ENCODE assay signal across 9 mouse cellular contexts in the genomic region with DNA sequence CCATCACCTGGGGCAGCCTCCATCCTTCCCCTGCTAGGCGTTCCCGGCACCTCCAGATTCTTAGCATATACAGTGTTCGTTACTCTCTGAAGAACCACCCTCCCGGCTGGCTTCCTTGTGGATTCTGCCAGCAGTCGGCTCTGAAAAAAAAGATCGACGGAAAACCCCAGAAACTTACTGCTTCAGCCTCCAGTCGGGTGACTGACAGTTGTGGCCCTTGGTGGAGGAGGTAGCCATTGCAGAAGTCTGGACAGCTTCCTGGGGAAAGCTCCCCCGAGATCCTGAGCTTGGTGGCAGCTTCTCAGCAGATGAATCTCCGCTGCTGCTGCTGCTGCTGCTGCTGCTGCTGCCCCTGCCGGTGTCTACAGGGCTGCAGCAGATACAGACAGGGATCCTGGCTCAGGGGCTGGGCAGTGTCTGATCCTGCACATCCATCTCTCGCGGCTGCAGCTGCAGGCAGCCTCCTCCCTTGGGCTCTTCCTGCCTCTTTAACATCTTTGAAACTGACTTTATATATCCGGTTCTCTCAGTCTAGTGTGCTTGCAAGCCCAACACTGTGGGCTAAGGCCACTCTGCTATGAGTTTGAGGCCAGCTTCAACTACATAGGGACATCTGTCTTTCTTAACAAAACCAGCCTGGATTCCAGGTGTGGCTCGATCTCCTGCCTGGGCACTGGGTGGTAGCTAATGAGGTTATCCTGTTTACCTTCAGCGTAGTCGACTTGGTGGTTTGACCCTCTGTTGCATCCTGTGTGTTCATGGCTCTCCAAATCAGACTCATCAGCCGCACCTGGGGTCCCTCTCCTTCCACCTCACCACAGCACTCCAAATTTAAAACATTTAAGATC. TPM values are rescaled to one million over a fixed set of nuclear protein-coding genes. Genes with fewer than 3 reads are reported as not detected.
DNase-seq lines count a peak whose midpoint lies in the region; ATAC-seq lines count a peak whose summit lies in the region.
"Had no signal": no experiment of that assay in that cellular context is flagged by ENCODE, and none has a peak within 500 bp of the region (broad histone marks: within the 10 kb centered on the region; RNA-seq: fewer than 3 reads in every experiment).

No protein-coding gene starts in this region.

- H3K9me3 ChIP-seq in kidney, embryonic 15.5 days (replicated peaks), result no peaks in the 10 kb centered on the region
- no peaks in the 10 kb centered on the region for H3K9me3 ChIP-seq in embryonic facial prominence, embryonic 10.5 days
- H3K9me3 ChIP-seq in intestine, embryonic 15.5 days, result no peaks in the 10 kb centered on the region
- no peaks in the 10 kb centered on the region for H3K9me3 ChIP-seq in neural tube, embryonic 15.5 days (replicated peaks)

- H3K4me3 ChIP-seq in kidney, embryonic 15.5 days (replicated peaks), result peak overlapping the region; percentile 10; the same call in 1 of the 2 replicates
- peak overlapping the region; percentile 35 for H3K4me3 ChIP-seq in embryonic facial prominence, embryonic 10.5 days
- H3K4me3 ChIP-seq in intestine, embryonic 15.5 days (replicated peaks), result no peak overlapping the region
- H3K4me3 ChIP-seq in neural tube, embryonic 15.5 days (replicated peaks), result 0 out of 2 replicates have a peak overlapping the region, but pooled peaks have one; percentile 12

- H3K27ac ChIP-seq in kidney, embryonic 15.5 days, result peak overlapping the region; percentile 33
- no peak overlapping the region for H3K27ac ChIP-seq in embryonic facial prominence, embryonic 10.5 days (replicated peaks)
- H3K27ac ChIP-seq in intestine, embryonic 15.5 days, result no peak overlapping the region
- H3K27ac ChIP-seq in neural tube, embryonic 15.5 days (replicated peaks), result no peak overlapping the region; the same call in 1 of the 2 replicates

- intact Hi-C loops in left cerebral cortex, postnatal 14 days (cut with DNase I), result no loop called here

- H3K36me3 ChIP-seq in kidney, embryonic 15.5 days, result no peaks in the 10 kb centered on the region
- peaks cover 13% of the 10 kb centered on the region; the same call in 1 of the 2 replicates for H3K36me3 ChIP-seq in embryonic facial prominence, embryonic 10.5 days (replicated peaks)
- no peaks in the 10 kb centered on the region for H3K36me3 ChIP-seq in intestine, embryonic 15.5 days
- H3K36me3 ChIP-seq in neural tube, embryonic 15.5 days, result no peaks in the 10 kb centered on the region

- no peak overlapping the region for H3K9ac ChIP-seq in kidney, embryonic 15.5 days
- no peak overlapping the region for H3K9ac ChIP-seq in intestine, embryonic 15.5 days
- H3K9ac ChIP-seq in neural tube, embryonic 15.5 days (replicated peaks), result no peak overlapping the region

- DNase-seq in kidney, adult 18-20 months, result no peak
- DNase-seq in embryonic facial prominence, embryonic 10.5 days (ENCODE audit: low spot score), result peak; percentile 41
- DNase-seq in left cerebral cortex, postnatal 14 days (ENCODE audit: low spot score in 2 of 2), result no peak
- DNase-seq in spleen, postnatal 36 days (ENCODE audit: low spot score in 2 of 2), result no peak
- DNase-seq in kidney, postnatal 36 days, result no peak

- peaks cover 56% of the 10 kb centered on the region for H3K4me1 ChIP-seq in kidney, embryonic 15.5 days
- peaks cover 36% of the 10 kb centered on the region for H3K4me1 ChIP-seq in embryonic facial prominence, embryonic 10.5 days
- H3K4me1 ChIP-seq in intestine, embryonic 15.5 days (replicated peaks), result peaks cover 34% of the 10 kb centered on the region
- H3K4me1 ChIP-seq in neural tube, embryonic 15.5 days, result peaks cover 37% of the 10 kb centered on the region

- ATAC-seq in kidney, embryonic 15.5 days (replicated peaks; ENCODE audit: low FRiP score), result no peak
- no peak for ATAC-seq in intestine, embryonic 15.5 days
- ATAC-seq in neural tube, embryonic 15.5 days (ENCODE audit: low FRiP score), result no peak
- ATAC-seq: Patski had no signal

- H3K4me2 ChIP-seq in kidney, embryonic 15.5 days, result peak overlapping the region; percentile 46
- H3K4me2 ChIP-seq in intestine, embryonic 15.5 days (replicated peaks), result peak overlapping the region; percentile 28
- H3K4me2 ChIP-seq in neural tube, embryonic 15.5 days, result peak overlapping the region; percentile 33

- H3K27me3 ChIP-seq in kidney, embryonic 15.5 days, result no peaks in the 10 kb centered on the region
- peaks cover 24% of the 10 kb centered on the region for H3K27me3 ChIP-seq in embryonic facial prominence, embryonic 10.5 days (replicated peaks; ENCODE audit: low read depth, poor library complexity, severe bottlenecking)
- no peaks in the 10 kb centered on the region for H3K27me3 ChIP-seq in intestine, embryonic 15.5 days (replicated peaks)
- no peaks in the 10 kb centered on the region for H3K27me3 ChIP-seq in neural tube, embryonic 15.5 days (replicated peaks)
- H3K27me3 ChIP-seq: Patski had no signal

- WGBS in kidney, embryonic 15.5 days, result 19% methylated on average over 18 of the region's 18 CpGs
- 23% methylated on average over 18 of the region's 18 CpGs for WGBS in embryonic facial prominence, embryonic 10.5 days
- 24% methylated on average over 18 of the region's 18 CpGs for WGBS in intestine, embryonic 15.5 days
- WGBS in neural tube, embryonic 15.5 days, result 21% methylated on average over 18 of the region's 18 CpGs

RNA-seq across cellular contexts. Expression of gene Brd2, which starts 6.7 kb away (rescaled TPM):
- polyA plus RNA-seq in kidney, embryonic 15.5 days (2015; fragmentation: Nextera tagmentation; extraction: Ambion mirVana), result 135 and 140 TPM in 2 replicates
- 141 and 144 TPM in 2 replicates for polyA plus RNA-seq in embryonic facial prominence, embryonic 10.5 days (2016; fragmentation: Nextera tagmentation; extraction: Ambion mirVana)
- polyA plus RNA-seq in intestine, embryonic 15.5 days (2015; fragmentation: Nextera tagmentation; extraction: Ambion mirVana), result 88.2 and 90.7 TPM in 2 replicates
- 115 and 122 TPM in 2 replicates for polyA plus RNA-seq in neural tube, embryonic 15.5 days (2015; fragmentation: Nextera tagmentation; extraction: Ambion mirVana)
- total RNA-seq in left cerebral cortex, postnatal 14 days (2021), result 100 to 1,000 TPM; 231 to 249 TPM

RNA-seq across cellular contexts. Expression of gene H2-DMa, which starts 9.8 kb away (rescaled TPM):
- 14.8 and 15.9 TPM in 2 replicates for polyA plus RNA-seq in kidney, embryonic 15.5 days (2015; fragmentation: Nextera tagmentation; extraction: Ambion mirVana)
- 4.2 and 4.8 TPM in 2 replicates for polyA plus RNA-seq in embryonic facial prominence, embryonic 10.5 days (2016; fragmentation: Nextera tagmentation; extraction: Ambion mirVana)
- 11.3 and 13.4 TPM in 2 replicates for polyA plus RNA-seq in intestine, embryonic 15.5 days (2015; fragmentation: Nextera tagmentation; extraction: Ambion mirVana)
- 19.8 and 31.3 TPM in 2 replicates for polyA plus RNA-seq in neural tube, embryonic 15.5 days (2015; fragmentation: Nextera tagmentation; extraction: Ambion mirVana)
- 10 to 100 TPM; 25.8 to 29.1 TPM for total RNA-seq in left cerebral cortex, postnatal 14 days (2021)

RNA-seq across cellular contexts. Expression of gene H2-DMb2, which starts 13.9 kb away (rescaled TPM):
- polyA plus RNA-seq in kidney, embryonic 15.5 days (2015; fragmentation: Nextera tagmentation; extraction: Ambion mirVana), result 22.6 and 25.3 TPM in 2 replicates
- polyA plus RNA-seq in embryonic facial prominence, embryonic 10.5 days (2016; fragmentation: Nextera tagmentation; extraction: Ambion mirVana), result 0.17 and 0.28 TPM in 2 replicates
- 0.68 and 0.83 TPM in 2 replicates for polyA plus RNA-seq in intestine, embryonic 15.5 days (2015; fragmentation: Nextera tagmentation; extraction: Ambion mirVana)
- polyA plus RNA-seq in neural tube, embryonic 15.5 days (2015; fragmentation: Nextera tagmentation; extraction: Ambion mirVana), result 0.17 and 5.5 TPM in 2 replicates
- 1 to 10 TPM; 1.0 to 1.1 TPM for total RNA-seq in left cerebral cortex, postnatal 14 days (2021)

RNA-seq across cellular contexts. Expression of gene H2-DMb1, which starts 23.7 kb away (rescaled TPM):
- 4.9 and 6.0 TPM in 2 replicates for polyA plus RNA-seq in kidney, embryonic 15.5 days (2015; fragmentation: Nextera tagmentation; extraction: Ambion mirVana)
- 0.52 and 0.55 TPM in 2 replicates for polyA plus RNA-seq in embryonic facial prominence, embryonic 10.5 days (2016; fragmentation: Nextera tagmentation; extraction: Ambion mirVana)
- polyA plus RNA-seq in intestine, embryonic 15.5 days (2015; fragmentation: Nextera tagmentation; extraction: Ambion mirVana), result 3.2 TPM in 2 replicates
- polyA plus RNA-seq in neural tube, embryonic 15.5 days (2015; fragmentation: Nextera tagmentation; extraction: Ambion mirVana), result 0.29 and 4.2 TPM in 2 replicates
- total RNA-seq in left cerebral cortex, postnatal 14 days (2021), result 1 to 10 TPM; 1.1 to 1.6 TPM

RNA-seq across cellular contexts. Expression of gene H2-Oa, which starts 37.0 kb away (rescaled TPM):
- 0.39 and 0.64 TPM in 2 replicates for polyA plus RNA-seq in kidney, embryonic 15.5 days (2015; fragmentation: Nextera tagmentation; extraction: Ambion mirVana)
- 0.31 and 0.69 TPM in 2 replicates for polyA plus RNA-seq in embryonic facial prominence, embryonic 10.5 days (2016; fragmentation: Nextera tagmentation; extraction: Ambion mirVana)
- polyA plus RNA-seq in intestine, embryonic 15.5 days (2015; fragmentation: Nextera tagmentation; extraction: Ambion mirVana), result 0.66 and 0.85 TPM in 2 replicates
- 0.19 and 2.5 TPM in 2 replicates for polyA plus RNA-seq in neural tube, embryonic 15.5 days (2015; fragmentation: Nextera tagmentation; extraction: Ambion mirVana)
- total RNA-seq in left cerebral cortex, postnatal 14 days (2021), result under 1 TPM in 1 of 2 experiments, not detected in 1; 0.32 TPM
- polyA plus RNA-seq: Patski had no signal
